Mouse (Mus musculus) bone marrow macrophage, adult 2 months (primary cell): ENCODE data around the gene Dnajc5.

Experiments used
- CTCF ChIP-seq: IDR thresholded peaks from 2 replicates; pipeline ENCODE4 v1.5.1; 2012; ENCODE audit warnings: low read depth, mild to moderate bottlenecking, low read length, moderate library complexity
- POLR2A ChIP-seq: IDR thresholded peaks from 2 replicates; pipeline ENCODE4 v1.6.1; 2012; ENCODE audit warnings: mild to moderate bottlenecking, low read depth, low read length, borderline replicate concordance

- no peak for TF ChIP-seq CTCF
- no peak for TF ChIP-seq POLR2A
Measured at GRCm38 (mm10) chr2:181577126-181577525, 56.8 kb downstream of the Dnajc5 start.
